Mouse (Mus musculus): ENCODE results near the gene Tctex1d4.

Tctex1d4 gene

GRCm38 (mm10) chr4:117120052-117120444 is 6.5 kb upstream of the Tctex1d4 start:
- no peak for DNase-seq (ENCODE audit: low read depth, low spot score)

- DNase-seq (ENCODE audit: low read depth, low spot score): peak; percentile 98
These were observed 5.9 kb upstream of the Tctex1d4 start for GRCm38 (mm10) chr4:117120445-117121414.

- DNase-seq (ENCODE audit: low read depth, low spot score): no peak
These were observed 4.4 kb upstream of the Tctex1d4 start for GRCm38 (mm10) chr4:117122209-117122608.

GRCm38 (mm10) chr4:117123546-117124217 is 2.9 kb upstream of the Tctex1d4 start:
- no peak for DNase-seq (ENCODE audit: low read depth, low spot score)

GRCm38 (mm10) chr4:117124218-117124517 is 2.4 kb upstream of the Tctex1d4 start:
- DNase-seq (ENCODE audit: low read depth, low spot score): no peak

GRCm38 (mm10) chr4:117124518-117125347 is 1.9 kb upstream of the Tctex1d4 start:
- DNase-seq (ENCODE audit: low read depth, low spot score): no peak

GRCm38 (mm10) chr4:117125348-117125909 is 1.2 kb upstream of the Tctex1d4 start, which contains the start of gene Btbd19:
Btbd19 (minus strand) TSS chr4:117125725.
- DNase-seq (ENCODE audit: low read depth, low spot score): peak; percentile 89

- DNase-seq (ENCODE audit: low read depth, low spot score): peak; percentile 97
These were observed 502 bp upstream of the Tctex1d4 start for GRCm38 (mm10) chr4:117125910-117126674.

GRCm38 (mm10) chr4:117127991-117128686 is 1.5 kb downstream of the Tctex1d4 start:
- no peak for DNase-seq (ENCODE audit: low read depth, low spot score)

GRCm38 (mm10) chr4:117130790-117131189 is 4.2 kb downstream of the Tctex1d4 start:
- DNase-seq (ENCODE audit: low read depth, low spot score): no peak

GRCm38 (mm10) chr4:117131198-117131597 is 4.6 kb downstream of the Tctex1d4 start:
- DNase-seq (ENCODE audit: low read depth, low spot score): no peak

GRCm38 (mm10) chr4:117131890-117132793 is 5.5 kb downstream of the Tctex1d4 start:
- DNase-seq (ENCODE audit: low read depth, low spot score): peak; percentile 95

GRCm38 (mm10) chr4:117132794-117133143 is 6.2 kb downstream of the Tctex1d4 start:
- no peak for DNase-seq (ENCODE audit: low read depth, low spot score)

GRCm38 (mm10) chr4:117133366-117133796 is 6.8 kb downstream of the Tctex1d4 start:
- DNase-seq (ENCODE audit: low read depth, low spot score): peak; percentile 39

- peak; percentile 98 for DNase-seq (ENCODE audit: low read depth, low spot score)
These were observed 7.4 kb downstream of the Tctex1d4 start, which contains the start of gene Plk3 for GRCm38 (mm10) chr4:117133817-117134600. Plk3 (minus strand) TSS chr4:117133963.

- no peak for DNase-seq (ENCODE audit: low read depth, low spot score)
These were observed 8.0 kb downstream of the Tctex1d4 start for GRCm38 (mm10) chr4:117134601-117134995.

- DNase-seq (ENCODE audit: low read depth, low spot score): peak; percentile 58
These were observed 9.4 kb downstream of the Tctex1d4 start for GRCm38 (mm10) chr4:117136034-117136433.
